Mouse (Mus musculus) pancreas, adult 10 weeks (tissue): ENCODE results near the gene Lbx1. TPM values are rescaled to one million over a fixed set of nuclear protein-coding genes. Genes with fewer than 3 reads are reported as not detected.

ENCODE experiments used
- polyA plus RNA-seq: library from polyadenylated mRNA; stranded (reverse); fragments of 350-450 nt; fragmentation: Illumina TruSeq; extraction: RNeasy Lipid Tissue Mini Kit (QIAGEN cat#74804); gene quantifications from one replicate; pipeline ENCODE4 v1.2.3, GENCODE M21; 2015; ENCODE audit warnings: low read depth, low replicate concordance; ENCODE audit not compliant: insufficient read depth

Lbx1 gene
- polyA plus RNA-seq, result not detected

DNA sequence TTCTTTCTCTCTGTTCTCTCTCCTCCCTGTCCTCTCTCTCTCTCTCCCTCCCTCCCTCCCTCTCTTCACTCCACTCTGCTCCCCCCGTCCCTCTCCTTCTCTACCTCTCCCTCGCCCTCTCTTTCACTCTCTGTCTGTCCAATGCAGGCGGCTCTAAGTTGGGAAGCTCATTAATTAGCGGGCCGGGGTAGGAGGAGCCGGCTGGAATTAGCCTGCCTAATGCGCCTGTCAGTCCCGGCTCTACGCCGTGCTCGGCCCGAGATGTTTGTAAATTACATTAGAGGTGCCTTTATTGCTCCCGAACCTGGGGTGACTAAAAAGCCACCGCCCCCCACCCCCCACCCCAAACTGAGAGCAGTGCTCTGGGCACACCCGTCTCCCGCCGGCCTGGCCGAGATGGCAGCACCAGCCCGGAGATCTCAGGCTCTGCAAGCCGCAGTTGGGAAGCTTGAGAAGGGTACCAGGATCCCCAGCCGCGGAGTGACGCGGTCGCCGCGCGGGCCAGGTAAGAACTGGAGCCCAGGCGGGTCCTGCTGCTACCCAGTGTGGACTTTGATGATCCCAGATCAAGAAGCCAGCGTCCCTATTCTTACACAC lies at the start of gene Lbx1:
Lbx1 (minus strand) TSS at position 47 of the 597 bp plus-strand sequence.

Other genes with a start within 250 kb of the Lbx1 start
- gene Sema4g, start 246.7 kb downstream of the Lbx1 start, polyA plus RNA-seq, result 1.1 TPM
- 5.7 TPM for gene Twnk, start 230.1 kb downstream of the Lbx1 start, polyA plus RNA-seq
- 12.3 TPM for gene Mrpl43, start 229.4 kb downstream of the Lbx1 start, polyA plus RNA-seq
- 15.3 TPM for gene Lzts2, start 221.4 kb downstream of the Lbx1 start, polyA plus RNA-seq
- gene Pdzd7, start 190.1 kb downstream of the Lbx1 start, polyA plus RNA-seq, result 1.9 TPM
- gene Sfxn3, start 188.3 kb downstream of the Lbx1 start, polyA plus RNA-seq, result 13.4 TPM
- 4.7 TPM for gene Kazald1, start 160.6 kb downstream of the Lbx1 start, polyA plus RNA-seq
- 0.83 TPM for gene Tlx1, start 85.1 kb downstream of the Lbx1 start, polyA plus RNA-seq
- gene Btrc, start 127.9 kb upstream of the Lbx1 start, polyA plus RNA-seq, result 4.7 TPM